Mouse (Mus musculus) MEL (cell line): ENCODE measurements around the gene 1700113H08Rik. TPM values are rescaled to one million over a fixed set of nuclear protein-coding genes. Genes with fewer than 3 reads are reported as not detected.

Source experiments
- DNase-seq: peaks from one replicate; pipeline ENCODE4 v3.0.0; 2011; ENCODE audit warnings: low read depth, low spot score
- H3K27ac ChIP-seq: 2 replicates; pipeline ENCODE4 v1.5.1; 2012; ENCODE audit warnings: low read depth, mild to moderate bottlenecking, control low read depth, low read length, moderate library complexity; ENCODE audit not compliant: control insufficient read depth
- H3K27me3 ChIP-seq, 2 experiments: fragments of 150-350 bp in 1 of 2; sonication (generic) in 1 of 2; 2 replicates each; pipeline ENCODE4 v1.6.1; 2012; ENCODE audit warnings: low read length in 2 of 2, mild to moderate bottlenecking in 2 of 2, improper control_type of control experiment in 1 of 2, moderate library complexity in 1 of 2; ENCODE audit not compliant: insufficient read depth in 2 of 2, control insufficient read depth in 1 of 2
- H3K36me3 ChIP-seq, 2 experiments: 2 replicates each; pipeline ENCODE4 v1.6.1; 2012 to 2014; ENCODE audit warnings: low read length in 2 of 2, improper control_type of control experiment in 1 of 2, inconsistent platforms in 1 of 2, mild to moderate bottlenecking in 1 of 2; ENCODE audit not compliant: insufficient read depth in 2 of 2, control insufficient read depth in 1 of 2
- H3K4me1 ChIP-seq, 2 experiments: fragments of 150-350 bp in 1 of 2; sonication (generic) in 1 of 2; 2 replicates each; pipeline ENCODE4 v1.6.1; 2012; ENCODE audit warnings: low read length in 2 of 2, improper control_type of control experiment in 1 of 2, mild to moderate bottlenecking in 1 of 2; ENCODE audit not compliant: insufficient read depth in 2 of 2, control insufficient read depth in 1 of 2
- H3K4me3 ChIP-seq, 2 experiments: fragments of 150-350 bp in 1 of 2; sonication (generic) in 1 of 2; 2 replicates each; pipeline ENCODE4 v1.5.1; 2012; ENCODE audit warnings: low read depth in 2 of 2, low read length in 2 of 2, mild to moderate bottlenecking in 2 of 2, moderate library complexity in 2 of 2, control low read depth in 1 of 2, improper control_type of control experiment in 1 of 2; ENCODE audit not compliant: control insufficient read depth in 1 of 2, insufficient read depth in 1 of 2
- H3K79me2 ChIP-seq: 2 replicates; pipeline ENCODE4 v1.6.1; 2012; ENCODE audit warnings: mild to moderate bottlenecking, low read length, moderate library complexity; ENCODE audit not compliant: control insufficient read depth, poor library complexity, insufficient read depth
- H3K9ac ChIP-seq: 2 replicates; pipeline ENCODE4 v1.6.1; 2012; ENCODE audit warnings: low read depth, mild to moderate bottlenecking, control low read depth, low read length, moderate library complexity; ENCODE audit not compliant: control insufficient read depth, poor library complexity, severe bottlenecking
- H3K9me3 ChIP-seq: fragments of 150-350 bp; sonication (generic); replicated peaks from 2 replicates; pipeline ENCODE4 v1.6.1; 2012; ENCODE audit warnings: mild to moderate bottlenecking, low read length, improper control_type of control experiment, moderate library complexity; ENCODE audit not compliant: insufficient read depth
- CHD2 ChIP-seq: IDR thresholded peaks from 2 replicates; pipeline ENCODE4 v1.6.1; 2011; ENCODE audit warnings: low read length, improper control_type of control experiment
- CTCF ChIP-seq, 3 experiments: IDR thresholded peaks in 2 of 3; conservative IDR thresholded peaks in 1 of 3; 2 replicates each; pipeline ENCODE4 v1.5.1; 2011 to 2012; ENCODE audit warnings: low read length in 3 of 3, low read depth in 2 of 3, mild to moderate bottlenecking in 2 of 3, improper control_type of control experiment in 1 of 3, inconsistent platforms in 1 of 3, mixed read lengths in 1 of 3, moderate library complexity in 1 of 3; ENCODE audit not compliant: control insufficient read depth in 1 of 3, insufficient read depth in 1 of 3, poor library complexity in 1 of 3, severe bottlenecking in 1 of 3
- ELF1 ChIP-seq: IDR thresholded peaks from 2 replicates; pipeline ENCODE4 v1.6.1; 2014; ENCODE audit warnings: low read depth, mild to moderate bottlenecking, inconsistent platforms, low read length, improper control_type of control experiment, moderate library complexity
- MAX ChIP-seq: IDR thresholded peaks from 2 replicates; pipeline ENCODE4 v1.6.1; 2011; ENCODE audit warnings: low read length, improper control_type of control experiment
- MAZ ChIP-seq: IDR thresholded peaks from 2 replicates; pipeline ENCODE4 v1.6.1; 2012; ENCODE audit warnings: low read depth, mild to moderate bottlenecking, inconsistent platforms, low read length, improper control_type of control experiment
- MXI1 ChIP-seq: IDR thresholded peaks from 2 replicates; pipeline ENCODE4 v1.6.1; 2011; ENCODE audit warnings: mild to moderate bottlenecking, low read depth, low read length, improper control_type of control experiment
- POLR2A ChIP-seq, 2 experiments: IDR thresholded peaks; 2 replicates each; pipeline ENCODE4 v1.6.1; 2011 to 2012; ENCODE audit warnings: low read length in 2 of 2, mild to moderate bottlenecking in 2 of 2, control low read depth in 1 of 2, improper control_type of control experiment in 1 of 2, low read depth in 1 of 2, moderate library complexity in 1 of 2; ENCODE audit not compliant: control insufficient read depth in 1 of 2, insufficient read depth in 1 of 2, poor library complexity in 1 of 2
- POLR2AphosphoS5 ChIP-seq: IDR thresholded peaks from 2 replicates; pipeline ENCODE4 v1.6.1; 2012; ENCODE audit warnings: low read depth, borderline replicate concordance, mild to moderate bottlenecking, inconsistent platforms, low read length, moderate library complexity, mixed read lengths
- RAD21 ChIP-seq: IDR thresholded peaks from 2 replicates; pipeline ENCODE4 v1.6.1; 2011; ENCODE audit warnings: mild to moderate bottlenecking, low read depth, low read length, improper control_type of control experiment
- SMC3 ChIP-seq: IDR thresholded peaks from 2 replicates; pipeline ENCODE4 v1.6.1; 2011; ENCODE audit warnings: low read depth, low read length, improper control_type of control experiment
- TAL1 ChIP-seq: IDR thresholded peaks from 2 replicates; pipeline ENCODE4 v1.6.1; 2012; ENCODE audit warnings: mild to moderate bottlenecking, inconsistent platforms, low read length, moderate library complexity, mixed read lengths
- TBP ChIP-seq: IDR thresholded peaks from 2 replicates; pipeline ENCODE4 v1.8.0; 2011; ENCODE audit warnings: low read depth, low read length, improper control_type of control experiment
- TCF12 ChIP-seq: IDR thresholded peaks from 2 replicates; pipeline ENCODE4 v1.6.1; 2014; ENCODE audit warnings: low read depth, mild to moderate bottlenecking, inconsistent platforms, low read length, improper control_type of control experiment, moderate library complexity
- USF2 ChIP-seq, 2 experiments: IDR thresholded peaks; 2 replicates each; pipeline ENCODE4 v1.6.1; 2011 to 2012; ENCODE audit warnings: improper control_type of control experiment in 2 of 2, low read length in 2 of 2, borderline replicate concordance in 1 of 2, inconsistent platforms in 1 of 2, low read depth in 1 of 2, mild to moderate bottlenecking in 1 of 2; ENCODE audit not compliant: insufficient read depth in 1 of 2
- ZC3H11A ChIP-seq: IDR thresholded peaks from 2 replicates; pipeline ENCODE4 v1.6.1; 2012; ENCODE audit warnings: low read depth, mild to moderate bottlenecking, inconsistent platforms, low read length, improper control_type of control experiment
- ZMIZ1 ChIP-seq: IDR thresholded peaks from 2 replicates; pipeline ENCODE4 v1.6.1; 2012; ENCODE audit warnings: low read depth, mild to moderate bottlenecking, inconsistent platforms, low read length, improper control_type of control experiment, moderate library complexity
- polyA plus RNA-seq, 2 experiments: library from polyadenylated mRNA; stranded (reverse) in 1 of 2; unstranded in 1 of 2; fragments of >175 nt in 1 of 2; fragments of >200 nt in 1 of 2; gene quantifications; 2 replicates each; pipeline versions ENCODE4 v1.2.1 to v1.2.4; 2012; ENCODE audit warnings: low replicate concordance in 2 of 2, low read depth in 1 of 2; ENCODE audit not compliant: insufficient read length in 2 of 2, insufficient read depth in 1 of 2, missing spikeins in 1 of 2
- total RNA-seq: library from RNA; depleted of rRNA; stranded (reverse); fragments of 300-350 nt; gene quantifications from 2 replicates; pipeline ENCODE4 v1.2.3, GENCODE M21; 2012

Gene 1700113H08Rik
- total and polyA plus RNA-seq, 3 experiments = not detected

- DNase-seq = no peak
- Histone ChIP-seq H3K27me3 (no peaks in the 10 kb centered on the region), H3K27ac (no peak overlapping the region), H3K36me3 (no peaks in the 10 kb centered on the region), H3K4me1 (no peaks in the 10 kb centered on the region), H3K4me3 (no peak overlapping the region), H3K9me3 (no peaks in the 10 kb centered on the region), H3K79me2 (no peaks in the 10 kb centered on the region), H3K9ac (no peak overlapping the region)
- TF ChIP-seq ZMIZ1 = no peak
- TF ChIP-seq USF2 (IDR thresholded peaks at IDR 0.05; ENCODE audit: borderline replicate concordance in 1 of 2, insufficient read depth in 1 of 2, low read depth in 1 of 2, low read length in 2 of 2) = no peak
- TF ChIP-seq MXI1 = no peak
- no peak for TF ChIP-seq CTCF (IDR thresholded peaks at IDR 0.05 in 2 of 3, conservative IDR thresholded peaks at IDR 0.05 in 1 of 3; ENCODE audit: control insufficient read depth in 1 of 3, insufficient read depth in 1 of 3, low read depth in 2 of 3, low read length in 3 of 3, poor library complexity in 1 of 3, severe bottlenecking in 1 of 3)
- TF ChIP-seq RAD21 = no peak
- TF ChIP-seq POLR2AphosphoS5 = no peak
- no peak for TF ChIP-seq ELF1
- TF ChIP-seq CHD2 = no peak
- no peak for TF ChIP-seq MAX
- TF ChIP-seq MAZ = no peak
- no peak for TF ChIP-seq TCF12
Observed at GRCm38 (mm10) chr10:87125094-87125493, 67.2 kb downstream of the 1700113H08Rik start.

GRCm38 (mm10) chr10:87126186-87126824, 68.5 kb downstream of the 1700113H08Rik start:
- Histone ChIP-seq H3K36me3 (no peaks in the 10 kb centered on the region), H3K79me2 (no peaks in the 10 kb centered on the region), H3K27me3 (no peaks in the 10 kb centered on the region), H3K4me1 (no peaks in the 10 kb centered on the region), H3K9me3 (no peaks in the 10 kb centered on the region), H3K27ac (no peak overlapping the region), H3K9ac (no peak overlapping the region), H3K4me3 (no peak overlapping the region)
- TF ChIP-seq SMC3 (peak; percentile 59), TBP (no peak), RAD21 (peak; percentile 48), ZC3H11A (peak; percentile 35; the same call in 1 of the 2 replicates), CTCF (IDR thresholded peaks at IDR 0.05 in 2 of 3, conservative IDR thresholded peaks at IDR 0.05 in 1 of 3; ENCODE audit: control insufficient read depth in 1 of 3, insufficient read depth in 1 of 3, low read depth in 2 of 3, low read length in 3 of 3, poor library complexity in 1 of 3, severe bottlenecking in 1 of 3) (peak; percentile 59 to 64 (median 61)), USF2 (IDR thresholded peaks at IDR 0.05; ENCODE audit: borderline replicate concordance in 1 of 2, insufficient read depth in 1 of 2, low read depth in 1 of 2, low read length in 2 of 2) (no peak), POLR2A (IDR thresholded peaks at IDR 0.05; ENCODE audit: control insufficient read depth in 1 of 2, insufficient read depth in 1 of 2, low read depth in 1 of 2, low read length in 2 of 2, poor library complexity in 1 of 2) (no peak), TAL1 (no peak)
- peak; percentile 46 for DNase-seq
